Mouse (Mus musculus) heart, embryonic 14.5 days (tissue): ENCODE measurements around the gene Esyt3. TPM values are rescaled to one million over a fixed set of nuclear protein-coding genes. Genes with fewer than 3 reads are reported as not detected.

Experiments
- ATAC-seq: fragments of 200-750 bp; cut with Nextera tagmentation; 2 replicates; pipeline ENCODE4 v1.8.0; 2017; ENCODE audit warnings: low read depth, moderate TSS enrichment; ENCODE audit not compliant: insufficient number of reproducible peaks, insufficient read depth, low FRiP score
- H3K27ac ChIP-seq, 2 experiments: fragments of 200-500 bp in 1 of 2; fragments of 300-500 bp in 1 of 2; sonication (generic) in 1 of 2; replicated peaks in 1 of 2; 2 replicates each; pipeline ENCODE4 v1.5.1; 2012 to 2014; ENCODE audit warnings: low read depth in 2 of 2, low read length in 2 of 2, control low read depth in 1 of 2, mild to moderate bottlenecking in 1 of 2, mixed read lengths in 1 of 2; ENCODE audit not compliant: control insufficient read depth in 1 of 2, insufficient read depth in 1 of 2
- H3K27me3 ChIP-seq: fragments of 300-500 bp; sonication (generic); 2 replicates; pipeline ENCODE4 v1.6.1; 2014; ENCODE audit warnings: mild to moderate bottlenecking, low read length, control low read depth; ENCODE audit not compliant: control insufficient read depth, insufficient read depth
- H3K36me3 ChIP-seq: fragments of 300-500 bp; sonication (generic); 2 replicates; pipeline ENCODE4 v1.6.1; 2014; ENCODE audit warnings: mild to moderate bottlenecking, control low read depth, low read length, mixed read lengths; ENCODE audit not compliant: control insufficient read depth, insufficient read depth
- H3K4me1 ChIP-seq, 2 experiments: fragments of 200-500 bp in 1 of 2; fragments of 300-500 bp in 1 of 2; sonication (generic) in 1 of 2; 2 replicates each; pipeline ENCODE4 v1.6.1; 2012 to 2014; ENCODE audit warnings: low read length in 2 of 2, control low read depth in 1 of 2, mixed read lengths in 1 of 2; ENCODE audit not compliant: control insufficient read depth in 2 of 2, insufficient read depth in 2 of 2
- H3K4me2 ChIP-seq: fragments of 300-500 bp; sonication (generic); 2 replicates; pipeline ENCODE4 v1.6.1; 2014; ENCODE audit warnings: mild to moderate bottlenecking, low read length
- H3K4me3 ChIP-seq, 2 experiments: fragments of 200-500 bp in 1 of 2; fragments of 300-500 bp in 1 of 2; sonication (generic) in 1 of 2; 2 replicates each; pipeline ENCODE4 v1.5.1; 2012 to 2014; ENCODE audit warnings: low read length in 2 of 2, mild to moderate bottlenecking in 2 of 2, control low read depth in 1 of 2, low read depth in 1 of 2, moderate library complexity in 1 of 2; ENCODE audit not compliant: control insufficient read depth in 1 of 2, insufficient read depth in 1 of 2
- H3K9ac ChIP-seq: fragments of 300-500 bp; sonication (generic); 2 replicates; pipeline ENCODE4 v1.6.1; 2014; ENCODE audit warnings: mild to moderate bottlenecking, low read length
- H3K9me3 ChIP-seq: fragments of 300-500 bp; sonication (generic); 2 replicates; pipeline ENCODE4 v1.6.1; 2016; ENCODE audit warnings: low read length, control low read depth; ENCODE audit not compliant: control insufficient read depth
- WGBS: fragments of 180-500 bp; shearing (Covaris S2); extraction: QIAGEN DNeasy Blood & Tissue Kit; methylation state at CpG from one replicate; pipeline ENCODE4 v1.1.7; 2014; 5-methylcytosine and 5-hydroxymethylcytosine counted together
- polyA plus RNA-seq: library from polyadenylated mRNA; unstranded; fragments of >200 nt; fragmentation: Nextera tagmentation; extraction: Ambion mirVana; gene quantifications from 2 replicates; pipeline ENCODE4 v1.2.1, GENCODE M21; 2014

The Esyt3 gene
- polyA plus RNA-seq, 1 experiment from 2014 or later, result 0.14 TPM

DNA sequence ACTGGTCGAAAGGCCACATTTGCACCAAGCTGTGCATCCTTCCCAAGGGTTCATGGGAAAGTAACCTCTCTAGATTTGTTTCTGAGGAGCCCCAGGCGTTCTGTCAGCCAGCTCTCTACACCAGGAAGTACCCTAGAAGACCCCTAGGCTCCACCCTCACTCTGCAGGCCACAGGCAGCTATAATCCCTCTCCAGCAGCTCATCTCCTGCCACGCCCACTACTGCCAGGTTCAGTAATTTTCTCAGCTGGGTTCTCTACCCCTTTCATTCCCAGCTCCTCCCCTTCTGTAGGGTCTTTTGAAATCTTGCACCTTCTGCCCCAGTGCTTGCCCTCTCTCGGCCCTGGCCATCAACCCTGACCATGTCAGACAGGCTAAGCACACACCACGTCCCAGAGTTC is 2.4 kb downstream of the Esyt3 start:
- Histone ChIP-seq H3K9ac (no peak overlapping the region), H3K27ac (no peak overlapping the region), H3K4me1 (peaks cover 0 to 14% of the 10 kb centered on the region in 2 experiments; a peak in 3 of 4 replicates), H3K27me3 (peaks cover 57% of the 10 kb centered on the region), H3K9me3 (no peaks in the 10 kb centered on the region), H3K4me3 (no peak overlapping the region), H3K4me2 (no peak overlapping the region), H3K36me3 (no peaks in the 10 kb centered on the region)
- WGBS, result 42% methylated on average over 5 of the region's 5 CpGs
- ATAC-seq, result no peak

DNA sequence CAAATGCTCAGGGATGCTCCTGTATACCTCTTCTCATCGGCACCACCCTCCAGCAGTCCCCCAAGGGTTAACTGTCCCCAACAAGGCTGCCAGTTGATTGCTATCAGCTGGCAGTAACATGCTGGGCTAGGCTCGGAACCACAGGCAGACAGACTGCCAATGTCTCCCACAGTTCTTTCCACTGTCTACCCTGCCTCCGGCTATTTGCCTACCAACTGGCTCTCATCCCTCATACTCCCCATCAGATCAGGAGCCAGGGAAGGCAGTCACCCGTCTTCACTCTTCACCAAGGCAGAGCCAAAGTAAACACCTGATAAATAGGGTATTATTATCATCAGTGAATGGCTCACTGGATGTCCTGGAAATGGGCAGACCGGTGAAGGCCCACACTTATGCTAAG is 3.6 kb downstream of the Esyt3 start:
- H3K27me3 ChIP-seq, result peaks cover 51% of the 10 kb centered on the region
- no peak overlapping the region for H3K4me3 ChIP-seq

DNA sequence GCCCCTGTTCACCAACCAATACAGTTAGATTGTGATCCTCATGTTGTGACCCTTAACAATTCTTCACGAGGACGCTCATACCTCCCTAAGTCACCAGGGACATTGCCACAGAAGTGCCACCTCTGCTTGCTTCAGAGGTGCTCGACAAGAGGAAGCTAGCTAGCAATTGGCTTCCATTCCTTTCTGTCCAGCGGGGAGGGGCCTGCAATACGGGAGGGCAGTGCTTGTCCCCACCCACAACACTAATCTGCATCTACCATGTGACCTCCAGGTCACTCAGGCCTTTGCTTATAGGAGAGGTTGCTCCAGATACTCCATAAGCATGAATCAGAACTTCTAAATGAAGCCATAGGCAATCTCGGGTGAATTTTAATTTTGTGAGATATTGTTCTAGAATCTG is 5.0 kb downstream of the Esyt3 start:
- Histone ChIP-seq H3K4me3 (no peak overlapping the region), H3K27ac (no peak overlapping the region), H3K4me2 (no peak overlapping the region), H3K9me3 (no peaks in the 10 kb centered on the region), H3K9ac (no peak overlapping the region), H3K36me3 (no peaks in the 10 kb centered on the region), H3K27me3 (peaks cover 37% of the 10 kb centered on the region), H3K4me1 (peaks cover 0 to 12% of the 10 kb centered on the region in 2 experiments; a peak in 3 of 4 replicates)
- 61% methylated on average over 6 of the region's 6 CpGs for WGBS
- no peak for ATAC-seq

More for the DNA sequence above, 3.6 kb downstream of the Esyt3 start:
- no peak for ATAC-seq
- H3K9ac ChIP-seq, result no peak overlapping the region
- H3K27ac ChIP-seq, result no peak overlapping the region
- H3K36me3 ChIP-seq, result no peaks in the 10 kb centered on the region
- 47% methylated on average over 5 of the region's 5 CpGs for WGBS
- no peak overlapping the region for H3K4me2 ChIP-seq
- H3K4me1 ChIP-seq, result peaks cover 0 to 14% of the 10 kb centered on the region in 2 experiments; a peak in 3 of 4 replicates
- H3K9me3 ChIP-seq, result no peaks in the 10 kb centered on the region

DNA sequence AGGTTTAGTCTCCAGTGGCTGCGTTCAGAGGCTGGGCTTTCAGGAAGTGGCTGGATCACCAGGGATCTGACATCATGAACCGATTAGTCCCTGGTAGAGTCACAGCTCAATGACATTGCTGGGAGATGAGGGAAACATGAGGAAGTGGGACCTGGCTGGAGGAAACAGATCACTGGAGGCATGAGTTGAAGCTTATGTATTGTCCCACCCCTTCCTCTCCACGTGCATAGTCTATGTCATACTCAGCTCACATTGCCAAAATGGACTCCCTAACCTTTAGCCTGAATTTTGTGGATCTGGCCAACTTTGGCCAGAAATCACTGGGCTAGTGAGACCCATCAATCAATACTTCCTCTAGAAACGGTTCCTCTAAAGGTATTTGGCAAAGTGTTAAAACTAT is 5.4 kb downstream of the Esyt3 start:
- no peaks in the 10 kb centered on the region for H3K36me3 ChIP-seq
- peaks cover 0 to 8% of the 10 kb centered on the region in 2 experiments; a peak in 3 of 4 replicates for H3K4me1 ChIP-seq
- no peaks in the 10 kb centered on the region for H3K9me3 ChIP-seq
- WGBS, result 59% methylated on average over 4 of the region's 4 CpGs
- no peak overlapping the region for H3K9ac ChIP-seq
- H3K4me2 ChIP-seq, result no peak overlapping the region
- H3K27ac ChIP-seq, result no peak overlapping the region
- H3K27me3 ChIP-seq, result peaks cover 33% of the 10 kb centered on the region
- ATAC-seq, result no peak
- no peak overlapping the region for H3K4me3 ChIP-seq

DNA sequence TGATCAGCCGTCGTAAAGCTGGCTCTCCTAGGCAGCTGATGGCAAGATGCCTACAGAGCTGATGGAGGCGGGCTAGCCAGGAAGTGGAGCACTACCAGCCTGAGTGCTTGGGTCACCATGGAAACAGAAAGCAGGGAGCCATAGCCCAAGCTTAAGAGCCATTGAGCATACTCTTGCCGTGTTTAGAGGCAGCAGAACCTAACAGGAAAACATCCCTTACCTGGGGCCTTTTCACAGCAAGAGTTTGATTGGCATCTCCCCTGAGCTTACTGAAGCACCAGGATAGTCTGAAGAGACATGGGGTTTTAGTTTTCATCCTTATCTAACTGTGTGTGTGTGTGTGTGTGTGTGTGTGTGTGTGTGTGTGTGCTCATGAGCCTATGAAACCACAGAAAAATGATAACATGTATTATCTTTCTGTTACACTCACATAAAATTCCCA is 13.0 kb downstream of the Esyt3 start:
- WGBS, result 42% methylated on average over 4 of the region's 4 CpGs
- no peak overlapping the region for H3K27ac ChIP-seq
- no peaks in the 10 kb centered on the region for H3K36me3 ChIP-seq
- no peaks in the 10 kb centered on the region; the same call in 1 of the 2 replicates for H3K27me3 ChIP-seq
- no peak for ATAC-seq
- no peak overlapping the region for H3K4me3 ChIP-seq
- no peak overlapping the region for H3K9ac ChIP-seq
- no peak overlapping the region for H3K4me2 ChIP-seq
- no peaks in the 10 kb centered on the region for H3K9me3 ChIP-seq
- no peaks in the 10 kb centered on the region; a peak in 1 of 4 replicates for H3K4me1 ChIP-seq

- Histone ChIP-seq H3K9ac (no peak overlapping the region), H3K9me3 (no peaks in the 10 kb centered on the region), H3K4me3 (no peak overlapping the region), H3K27ac (no peak overlapping the region), H3K4me2 (no peak overlapping the region), H3K4me1 (peaks cover 2 to 4% of the 10 kb centered on the region in 2 experiments; a peak in 2 of 4 replicates), H3K36me3 (no peaks in the 10 kb centered on the region), H3K27me3 (no peaks in the 10 kb centered on the region)
- 2% methylated on average over 3 of the region's 3 CpGs for WGBS
- ATAC-seq, result no peak
Observed at GRCm38 (mm10) chr9:99341600-99341999, 16.8 kb downstream of the Esyt3 start.

- WGBS, result 31% methylated on average over 12 of the region's 12 CpGs
- H3K9me3 ChIP-seq, result no peaks in the 10 kb centered on the region
- no peak overlapping the region for H3K4me2 ChIP-seq
- no peaks in the 10 kb centered on the region for H3K27me3 ChIP-seq
- no peaks in the 10 kb centered on the region for H3K36me3 ChIP-seq
- no peak for ATAC-seq
- H3K4me1 ChIP-seq, result peaks cover 2 to 4% of the 10 kb centered on the region in 2 experiments; a peak in 2 of 4 replicates
- no peak overlapping the region for H3K4me3 ChIP-seq
- no peak overlapping the region for H3K27ac ChIP-seq
- H3K9ac ChIP-seq, result no peak overlapping the region
Observed at GRCm38 (mm10) chr9:99340126-99340525, 18.2 kb downstream of the Esyt3 start.

- Histone ChIP-seq H3K9ac (no peak overlapping the region), H3K36me3 (no peaks in the 10 kb centered on the region), H3K27ac (no peak overlapping the region), H3K9me3 (no peaks in the 10 kb centered on the region), H3K27me3 (no peaks in the 10 kb centered on the region), H3K4me1 (peaks cover 2 to 4% of the 10 kb centered on the region in 2 experiments; a peak in 2 of 4 replicates), H3K4me2 (no peak overlapping the region), H3K4me3 (no peak overlapping the region)
- WGBS, result 77% methylated on average over 1 of the region's 1 CpGs
- ATAC-seq, result no peak
Observed at GRCm38 (mm10) chr9:99339182-99339581, 19.2 kb downstream of the Esyt3 start.
